Mouse (Mus musculus) C2C12 (cell line): ENCODE results near the gene Det1. TPM values are rescaled to one million over a fixed set of nuclear protein-coding genes. Genes with fewer than 3 reads are reported as not detected.

Source experiments
- H3K27me3 ChIP-seq: one replicate; pipeline ENCODE4 v1.6.1; 2011; ENCODE audit not compliant: control insufficient read depth, insufficient read depth, insufficient read length
- H3K36me3 ChIP-seq: one replicate; pipeline ENCODE4 v1.6.1; 2011; ENCODE audit not compliant: control insufficient read depth, insufficient read depth
- H3K4me3 ChIP-seq: one replicate; pipeline ENCODE4 v1.5.1; 2011; ENCODE audit warnings: mild to moderate bottlenecking, control low read depth; ENCODE audit not compliant: poor library complexity, insufficient read depth, severe bottlenecking
- H3K79me2 ChIP-seq: one replicate; pipeline ENCODE4 v1.6.1; 2011; ENCODE audit not compliant: control insufficient read depth, insufficient read depth
- H3K79me3 ChIP-seq: one replicate; pipeline ENCODE4 v1.6.1; 2011; ENCODE audit warnings: low read depth, control low read depth
- H3ac ChIP-seq: one replicate; pipeline ENCODE3; 2011; ENCODE audit warnings: low read depth; ENCODE audit not compliant: control insufficient read depth, insufficient read length
- CEBPB ChIP-seq: IDR thresholded peaks from one replicate; pipeline ENCODE4 v1.6.1; 2011; ENCODE audit warnings: low read depth, mild to moderate bottlenecking, control low read depth, moderate library complexity
- CTCF ChIP-seq: IDR thresholded peaks from one replicate; pipeline ENCODE4 v1.5.1; 2011; ENCODE audit not compliant: control insufficient read depth, insufficient read depth, insufficient read length
- FOSL1 ChIP-seq: IDR thresholded peaks from one replicate; pipeline ENCODE4 v1.8.0; 2011; ENCODE audit warnings: mild to moderate bottlenecking, low read length; ENCODE audit not compliant: poor library complexity, insufficient read depth, severe bottlenecking
- MAX ChIP-seq: IDR thresholded peaks from one replicate; pipeline ENCODE4 v1.6.1; 2011; ENCODE audit warnings: mild to moderate bottlenecking, control low read depth
- MYOG ChIP-seq: IDR thresholded peaks from one replicate; pipeline ENCODE4 v1.6.1; 2011; ENCODE audit not compliant: control insufficient read depth, insufficient read length; ENCODE audit errors: extremely low read depth
- USF1 ChIP-seq: IDR thresholded peaks from one replicate; pipeline ENCODE4 v1.6.1; 2011; ENCODE audit warnings: low read depth, mild to moderate bottlenecking, control low read depth, moderate library complexity
- microRNA-seq: library from miRNA; unstranded; fragments of <30 nt; microRNA quantifications from one replicate; pipeline ENCODE4, GENCODE M21; 2019; ENCODE audit warnings: borderline microRNAs expressed
- polyA plus RNA-seq: library from polyadenylated mRNA; unstranded; fragments of >200 nt; fragmentation: generic; extraction: Trizol; gene quantifications from one replicate; pipeline ENCODE4 v1.2.1, GENCODE M21; 2012; ENCODE audit warnings: missing spikeins

Gene Det1
- polyA plus RNA-seq, 1 experiment: 13.1 TPM

DNA sequence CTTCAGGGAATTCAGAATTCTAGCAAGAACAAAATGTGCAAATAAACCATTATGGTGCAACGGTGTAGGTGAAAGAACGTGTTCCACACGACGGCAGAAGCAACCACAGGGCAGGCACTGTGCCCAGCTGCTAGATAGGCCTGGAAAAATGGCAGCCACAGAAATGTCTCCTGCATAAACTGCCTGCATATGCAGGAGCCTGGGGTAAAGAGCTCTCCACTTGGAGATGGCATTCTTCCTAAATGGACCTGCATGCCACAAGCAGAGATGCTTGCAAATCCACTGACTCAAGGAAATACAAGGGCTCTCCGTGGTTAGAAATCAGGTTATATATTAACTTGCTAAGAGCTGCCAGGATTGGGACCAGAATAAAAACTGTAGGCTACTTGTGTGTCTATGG, 68.3 kb downstream of the Det1 start:
- Histone ChIP-seq H3K27me3 (no peaks in the 10 kb centered on the region), H3K79me3 (peaks cover 5% of the 10 kb centered on the region), H3ac (no peak overlapping the region), H3K4me3 (no peak overlapping the region), H3K36me3 (peaks cover 34% of the 10 kb centered on the region), H3K79me2 (peaks cover 28% of the 10 kb centered on the region)
- TF ChIP-seq MAX (no peak), MYOG (no peak), CTCF (no peak), FOSL1 (no peak), USF1 (no peak), CEBPB (no peak)

Small RNA genes lying within 50 kb of the gene (microRNA-seq; reads per million reads assigned to microRNA genes)
- gene Mir7-2: 7.6 reads per million, percentile 56 among the genes with 10 or more reads in this experiment

Other genes starting within 250 kb of the Det1 start
- 0.04 TPM for gene Ntrk3, start 109.3 kb downstream of the Det1 start, polyA plus RNA-seq
- 95.6 TPM for gene Mrps11, start 64.1 kb downstream of the Det1 start, polyA plus RNA-seq
- gene Mrpl46, start 63.7 kb downstream of the Det1 start, polyA plus RNA-seq: 32.4 TPM
- gene Aen, start 48.6 kb upstream of the Det1 start, polyA plus RNA-seq: 77.7 TPM
- gene Isg20, start 66.2 kb upstream of the Det1 start, polyA plus RNA-seq: 5.3 TPM
- 0.01 TPM for gene Acan, start 206.2 kb upstream of the Det1 start, polyA plus RNA-seq